Mouse (Mus musculus): ENCODE results near the gene Trim14. TPM values are rescaled to one million over a fixed set of nuclear protein-coding genes. Genes with fewer than 3 reads are reported as not detected.
"Not testable (repeated sequence)": the region's sequence is repeated elsewhere in the genome, so short reads cannot be mapped to it uniquely, and the experiment has no call there.

Trim14 gene
- total and polyA plus RNA-seq, 3 experiments, result 11.6 to 35.4 (median 26.5) TPM

DNA sequence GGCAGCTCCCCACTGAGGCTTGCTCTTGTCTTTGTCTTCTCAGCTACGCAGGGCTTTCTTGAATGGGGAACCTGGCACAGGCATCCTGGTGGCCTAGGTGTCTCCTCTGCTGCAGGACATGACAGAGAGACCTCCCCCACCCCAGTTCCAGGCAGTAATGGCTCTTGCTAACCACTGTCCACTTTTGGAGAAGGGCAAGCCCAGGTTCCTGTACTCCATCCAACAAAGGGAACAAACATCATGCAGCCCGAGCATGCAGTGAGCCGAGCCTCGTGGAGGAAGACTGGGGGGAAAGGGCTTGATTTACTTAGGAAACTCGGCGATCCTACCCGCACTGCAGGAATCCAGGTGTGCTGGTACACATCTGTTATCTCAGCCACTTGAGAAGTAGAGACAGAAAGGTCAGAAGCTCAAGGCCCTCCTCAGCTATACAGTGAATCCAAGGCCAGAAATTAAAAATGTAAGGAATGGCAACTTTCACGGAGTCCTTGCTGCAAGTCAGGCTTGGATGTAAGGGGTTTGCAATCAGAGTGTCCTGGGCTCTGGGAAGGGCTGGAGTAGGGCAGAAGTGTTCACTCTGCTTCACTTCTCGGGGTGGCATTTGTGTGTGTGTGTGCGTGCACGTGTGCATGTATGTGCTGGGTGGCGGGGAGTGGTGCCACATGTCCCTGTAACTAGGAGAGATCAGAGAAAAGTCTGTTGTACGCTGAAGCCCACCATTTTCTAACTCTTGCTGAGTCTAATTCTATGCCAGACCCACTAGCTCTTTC is 49.3 kb upstream of the Trim14 start:
- Histone ChIP-seq H3K27me3 (replicated peaks) (no peaks in the 10 kb centered on the region), H3K9me3 (replicated peaks; ENCODE audit: low read length) (no peaks in the 10 kb centered on the region), H3K27ac (ENCODE audit: insufficient read depth, low read depth) (peak overlapping the region; percentile 99), H3K79me2 (replicated peaks; ENCODE audit: control insufficient read depth, extremely low read depth, insufficient read depth, poor library complexity, severe bottlenecking) (peaks cover 52% of the 10 kb centered on the region), H3K4me3 (replicated peaks in 1 of 3; ENCODE audit: low read depth in 2 of 3, low read length in 2 of 3, poor library complexity in 1 of 3) (peak overlapping the region in 1 of 3 experiments; percentile 25), H3K4me1 (ENCODE audit: control insufficient read depth in 1 of 2, insufficient read depth in 2 of 2) (peaks cover 41 to 68% of the 10 kb centered on the region in 2 experiments), H3K36me3 (replicated peaks in 1 of 2; ENCODE audit: control insufficient read depth in 1 of 2, insufficient read depth in 1 of 2, low read length in 1 of 2) (peaks cover 38 to 41% of the 10 kb centered on the region in 2 experiments), H3K9ac (ENCODE audit: insufficient read depth, low read depth) (peak overlapping the region; percentile 68), H3K4me2 (ENCODE audit: insufficient read depth, low read depth, poor library complexity, severe bottlenecking) (peak overlapping the region; percentile 60)
- in situ Hi-C loops (cut with MboI; ENCODE audit: low pct_ligation_motif_present, low pct_unique_long_range_greater_than_20kb, low sequenced_read_pairs), result loop anchor here (5.0 kb wide), 1 partner anchor 38 kb away; no protein-coding TSS in a partner anchor
- DNase-seq (ENCODE audit: extremely low read depth), result no peak
- TF ChIP-seq TCF12 (IDR thresholded peaks at IDR 0.05; ENCODE audit: low read depth, low read length), result no peak
- TF ChIP-seq NELFE (IDR thresholded peaks at IDR 0.05; ENCODE audit: low read depth, low read length), result no peak
- TF ChIP-seq MAZ (IDR thresholded peaks at IDR 0.05; ENCODE audit: low read depth, low read length), result no peak
- TF ChIP-seq ZNF384 (IDR thresholded peaks at IDR 0.05; ENCODE audit: low read depth, low read length), result no peak
- no peak for TF ChIP-seq TBP (conservative IDR thresholded peaks at IDR 0.05; ENCODE audit: low read depth, low read length)
- no peak for TF ChIP-seq POLR2AphosphoS2 (IDR thresholded peaks at IDR 0.05; ENCODE audit: low read depth, low read length)
- no peak for TF ChIP-seq USF2 (conservative IDR thresholded peaks at IDR 0.05; ENCODE audit: low read depth, low read length)
- TF ChIP-seq MAFK (IDR thresholded peaks at IDR 0.05; ENCODE audit: insufficient replicate concordance, low read length), result no peak
- peak; percentile 51 for TF ChIP-seq BHLHE40 (IDR thresholded peaks at IDR 0.05; ENCODE audit: low read depth, low read length)
- TF ChIP-seq UBTF (IDR thresholded peaks at IDR 0.05; ENCODE audit: low read depth, low read length), result 0 out of 2 replicates have a peak, but pooled peaks have one; percentile 48
- TF ChIP-seq CHD2 (IDR thresholded peaks at IDR 0.05; ENCODE audit: low read length), result peak; percentile 29; the same call in 1 of the 2 replicates
- no peak for TF ChIP-seq PAX5 (IDR thresholded peaks at IDR 0.05; ENCODE audit: low read length)
- no peak for TF ChIP-seq ELF1 (IDR thresholded peaks at IDR 0.05; ENCODE audit: low read depth, low read length)
- no peak for TF ChIP-seq E2F4 (IDR thresholded peaks at IDR 0.05; ENCODE audit: insufficient replicate concordance, low read depth, low read length)
- no peak for TF ChIP-seq MEF2A (IDR thresholded peaks at IDR 0.05; ENCODE audit: borderline replicate concordance, low read depth, low read length)
- TF ChIP-seq ZMIZ1 (IDR thresholded peaks at IDR 0.05; ENCODE audit: low read depth, low read length), result no peak
- no peak for TF ChIP-seq CTCF (conservative IDR thresholded peaks at IDR 0.05 in 1 of 2, IDR thresholded peaks at IDR 0.05 in 1 of 2; ENCODE audit: low read depth in 2 of 2, low read length in 2 of 2)
- 0 out of 2 replicates have a peak, but pooled peaks have one; percentile 4 for TF ChIP-seq SMC3 (IDR thresholded peaks at IDR 0.05; ENCODE audit: low read depth, low read length)
- TF ChIP-seq RCOR1 (conservative IDR thresholded peaks at IDR 0.05; ENCODE audit: low read depth, low read length), result 0 out of 2 replicates have a peak, but pooled peaks have one; percentile 30
- no peak for TF ChIP-seq USF1 (IDR thresholded peaks at IDR 0.05; ENCODE audit: low read depth, low read length)
- 0 out of 2 replicates have a peak, but pooled peaks have one; percentile 14 for TF ChIP-seq MAX (IDR thresholded peaks at IDR 0.05; ENCODE audit: low read length)
- no peak for TF ChIP-seq ZC3H11A (IDR thresholded peaks at IDR 0.05; ENCODE audit: low read depth, low read length)
- no peak for TF ChIP-seq EP300 (IDR thresholded peaks at IDR 0.05; ENCODE audit: low read length)
- TF ChIP-seq CHD1 (IDR thresholded peaks at IDR 0.05; ENCODE audit: low read depth, low read length), result no peak
- dilution Hi-C loops (cut with MboI; ENCODE audit: extremely low pct_ligation_motif_present, extremely low pct_unique_long_range_greater_than_20kb, low sequenced_read_pairs), result no loop called here

DNA sequence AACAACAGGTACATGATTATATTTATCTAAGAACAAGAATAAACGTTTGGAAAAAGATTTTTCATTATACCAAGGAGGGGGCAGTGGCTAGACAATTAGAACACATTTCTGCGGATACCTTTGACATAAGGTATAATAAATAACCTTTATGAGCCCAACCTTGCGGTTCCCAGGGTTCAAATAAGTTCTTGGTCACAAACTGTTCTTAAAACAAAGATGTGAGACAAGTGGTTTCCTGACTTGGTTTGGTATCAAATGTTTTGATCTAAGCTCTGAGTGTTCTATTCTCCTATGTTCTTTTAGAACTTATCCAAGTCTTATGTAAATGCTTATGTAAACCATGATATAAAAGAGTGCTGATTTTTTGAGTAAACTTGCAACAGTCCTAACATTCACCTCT is 48.6 kb upstream of the Trim14 start:
- DNase-seq (ENCODE audit: extremely low read depth); dilution Hi-C loops (cut with MboI; ENCODE audit: extremely low pct_ligation_motif_present, extremely low pct_unique_long_range_greater_than_20kb, low sequenced_read_pairs); H3K9me3 ChIP-seq (replicated peaks; ENCODE audit: low read length); H3K4me3 ChIP-seq (replicated peaks in 1 of 3; ENCODE audit: low read depth in 2 of 3, low read length in 2 of 3, poor library complexity in 1 of 3); in situ Hi-C loops (cut with MboI; ENCODE audit: low pct_ligation_motif_present, low pct_unique_long_range_greater_than_20kb, low sequenced_read_pairs); H3K27me3 ChIP-seq (replicated peaks): not testable (repeated sequence)
- H3K9ac ChIP-seq (ENCODE audit: insufficient read depth, low read depth), result peak overlapping the region; percentile 68; the same call in 1 of the 2 replicates
- H3K27ac ChIP-seq (ENCODE audit: insufficient read depth, low read depth), result peak overlapping the region; percentile 99
- H3K79me2 ChIP-seq (replicated peaks; ENCODE audit: control insufficient read depth, extremely low read depth, insufficient read depth, poor library complexity, severe bottlenecking), result peaks cover 45% of the 10 kb centered on the region
- peaks cover 34 to 36% of the 10 kb centered on the region in 2 experiments for H3K36me3 ChIP-seq (replicated peaks in 1 of 2; ENCODE audit: control insufficient read depth in 1 of 2, insufficient read depth in 1 of 2, low read length in 1 of 2)
- H3K4me2 ChIP-seq (ENCODE audit: insufficient read depth, low read depth, poor library complexity, severe bottlenecking), result peak overlapping the region; percentile 42; the same call in 1 of the 2 replicates
- peaks cover 35 to 61% of the 10 kb centered on the region in 2 experiments for H3K4me1 ChIP-seq (ENCODE audit: control insufficient read depth in 1 of 2, insufficient read depth in 2 of 2)

DNA sequence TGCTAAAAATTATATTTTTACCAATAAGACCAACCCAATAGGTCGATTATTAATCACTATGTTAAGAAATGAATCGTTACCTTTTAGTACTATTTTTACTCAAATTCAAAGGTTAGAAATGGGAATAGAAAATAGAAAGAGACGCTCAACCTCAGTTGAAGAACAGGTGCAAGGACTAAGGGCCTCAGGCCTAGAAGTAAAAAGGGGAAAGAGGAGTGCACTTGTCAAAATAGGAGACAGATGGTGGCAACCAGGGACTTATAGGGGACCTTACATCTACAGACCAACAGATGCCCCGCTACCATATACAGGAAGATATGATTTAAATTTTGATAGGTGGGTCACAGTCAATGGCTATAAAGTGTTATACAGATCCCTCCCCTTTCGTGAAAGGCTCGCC is 48.1 kb upstream of the Trim14 start:
- DNase-seq (ENCODE audit: extremely low read depth); H3K9ac ChIP-seq (ENCODE audit: insufficient read depth, low read depth); in situ Hi-C loops (cut with MboI; ENCODE audit: low pct_ligation_motif_present, low pct_unique_long_range_greater_than_20kb, low sequenced_read_pairs); H3K9me3 ChIP-seq (replicated peaks; ENCODE audit: low read length); H3K4me3 ChIP-seq (replicated peaks in 1 of 3; ENCODE audit: low read depth in 2 of 3, low read length in 2 of 3, poor library complexity in 1 of 3); dilution Hi-C loops (cut with MboI; ENCODE audit: extremely low pct_ligation_motif_present, extremely low pct_unique_long_range_greater_than_20kb, low sequenced_read_pairs); H3K27me3 ChIP-seq (replicated peaks): not testable (repeated sequence)
- Histone ChIP-seq H3K27ac (ENCODE audit: insufficient read depth, low read depth) (peak overlapping the region; percentile 99; the same call in 1 of the 2 replicates), H3K4me1 (ENCODE audit: control insufficient read depth in 1 of 2, insufficient read depth in 2 of 2) (peaks cover 31 to 57% of the 10 kb centered on the region in 2 experiments), H3K36me3 (replicated peaks in 1 of 2; ENCODE audit: control insufficient read depth in 1 of 2, insufficient read depth in 1 of 2, low read length in 1 of 2) (peaks cover 30 to 31% of the 10 kb centered on the region in 2 experiments), H3K79me2 (replicated peaks; ENCODE audit: control insufficient read depth, extremely low read depth, insufficient read depth, poor library complexity, severe bottlenecking) (peaks cover 43% of the 10 kb centered on the region), H3K4me2 (ENCODE audit: insufficient read depth, low read depth, poor library complexity, severe bottlenecking) (peak overlapping the region; percentile 42; the same call in 1 of the 2 replicates)

Data from CH12.LX (cell line).